Mouse (Mus musculus): ENCODE results near the gene Asrgl1.

The Asrgl1 gene

GRCm38 (mm10) chr19:9071456-9072156 lies 63.8 kb downstream of the Asrgl1 start:
- in situ Hi-C loops (cut with MboI), result no loop called here

DNA sequence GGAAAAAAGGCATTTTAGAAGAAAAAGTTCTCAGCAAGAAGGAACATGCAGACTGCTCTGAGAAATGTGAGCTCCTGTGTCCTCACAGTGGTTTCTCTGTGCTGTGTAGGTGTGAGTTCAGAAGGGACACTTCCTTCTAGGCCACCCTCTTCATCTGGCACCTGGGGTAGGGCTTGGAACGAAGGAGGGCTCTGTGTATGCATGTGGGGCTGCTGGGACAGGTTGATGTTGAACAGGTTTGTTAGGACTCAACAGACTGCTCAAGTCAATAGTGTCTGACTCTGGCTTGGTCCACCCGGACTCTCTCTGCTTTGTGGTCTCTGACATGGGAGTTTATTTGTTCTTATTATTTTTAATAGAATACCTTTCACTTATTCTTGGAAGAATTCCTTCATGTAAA lies 65.1 kb downstream of the Asrgl1 start:
- in situ Hi-C loops (cut with MboI), result no loop called here

GRCm38 (mm10) chr19:9069687-9070307 lies 65.6 kb downstream of the Asrgl1 start:
- in situ Hi-C loops (cut with MboI), result no loop called here

GRCm38 (mm10) chr19:9067292-9067691 lies 68.1 kb downstream of the Asrgl1 start:
- in situ Hi-C loops (cut with MboI), result no loop called here

DNA sequence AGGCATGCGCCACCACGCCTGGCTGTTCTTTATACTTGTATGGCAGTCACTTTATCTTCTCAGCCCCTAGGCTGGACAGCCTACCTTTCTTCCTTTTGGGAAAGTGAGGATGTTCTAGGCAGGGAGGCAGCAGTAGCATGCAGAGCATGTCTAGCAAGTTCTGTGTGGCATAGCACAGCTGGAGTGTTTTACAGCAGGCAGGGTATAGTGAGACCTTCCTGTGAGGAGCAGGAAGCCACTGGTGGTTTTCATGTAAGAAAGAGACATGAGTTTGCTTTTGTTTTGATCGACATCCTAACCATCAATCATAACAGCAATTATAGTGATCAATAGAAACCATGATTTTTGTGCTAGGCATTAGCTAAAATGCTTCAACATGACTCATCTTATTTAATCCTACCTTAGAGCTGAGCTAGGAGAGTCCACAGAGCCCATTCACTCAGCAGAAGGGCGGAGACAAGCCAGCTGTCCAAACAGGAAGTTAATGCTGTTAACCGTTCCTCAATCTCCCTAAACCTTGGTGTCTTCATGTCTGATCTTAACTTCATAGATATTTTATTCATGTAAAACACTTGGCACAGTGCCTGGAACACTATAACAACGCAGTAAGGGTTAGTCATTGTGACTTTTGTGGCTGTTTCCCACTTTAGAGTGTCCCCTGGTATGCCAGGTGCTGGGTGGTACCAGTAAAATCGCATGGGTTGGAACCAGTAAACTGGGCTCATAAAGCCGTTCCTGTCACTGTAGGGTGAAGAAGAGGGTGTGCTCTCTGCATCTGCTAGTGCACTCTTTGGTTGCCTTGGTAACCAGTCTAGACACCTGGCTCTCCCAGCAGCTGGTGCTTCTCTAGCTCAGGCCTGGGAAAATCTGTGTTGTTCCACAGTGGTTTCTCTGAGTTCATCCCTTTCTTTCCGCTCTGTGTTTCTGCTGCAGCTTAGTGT lies 69.5 kb downstream of the Asrgl1 start:
- in situ Hi-C loops (cut with MboI), result no loop called here

DNA sequence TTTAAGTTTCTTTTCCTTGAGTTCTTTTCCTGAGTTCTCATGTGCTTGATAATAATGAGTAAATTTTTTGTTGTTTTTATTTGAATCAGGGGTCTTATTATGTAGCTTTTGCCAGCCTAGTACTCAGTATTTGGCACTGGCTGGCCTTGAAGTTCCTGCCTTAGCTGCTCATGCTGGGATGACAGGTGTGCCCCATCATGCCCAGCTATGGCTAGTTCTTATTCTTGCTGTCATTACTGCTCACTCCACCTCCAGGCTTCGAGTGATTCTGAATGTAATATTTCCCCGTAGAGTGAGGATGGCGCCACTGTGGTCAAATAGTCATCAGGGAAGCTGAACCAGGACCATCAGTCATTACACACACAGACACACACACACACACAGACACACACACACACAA lies 71.6 kb downstream of the Asrgl1 start:
- in situ Hi-C loops (cut with MboI), result no loop called here

DNA sequence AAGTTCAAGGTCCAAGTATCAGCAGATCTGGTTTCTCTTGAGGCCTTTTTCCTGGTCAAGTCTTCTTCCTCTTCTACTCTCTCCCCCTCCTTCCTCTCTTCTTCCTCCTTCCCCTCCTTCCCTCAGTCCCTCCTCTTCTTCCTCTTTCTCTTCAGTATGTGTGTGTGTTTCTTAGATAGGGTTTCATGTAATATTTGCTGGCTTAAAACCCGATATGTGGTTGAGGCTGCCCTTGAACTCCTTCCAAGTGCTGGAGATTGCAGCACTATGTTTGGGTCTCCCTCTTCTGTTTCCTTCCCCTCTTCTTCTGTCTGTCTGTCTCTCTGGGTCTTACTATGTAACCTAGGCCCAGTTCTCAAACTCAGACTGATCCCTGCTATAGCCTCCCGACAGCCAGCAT lies 72.6 kb downstream of the Asrgl1 start:
- in situ Hi-C loops (cut with MboI), result no loop called here

DNA sequence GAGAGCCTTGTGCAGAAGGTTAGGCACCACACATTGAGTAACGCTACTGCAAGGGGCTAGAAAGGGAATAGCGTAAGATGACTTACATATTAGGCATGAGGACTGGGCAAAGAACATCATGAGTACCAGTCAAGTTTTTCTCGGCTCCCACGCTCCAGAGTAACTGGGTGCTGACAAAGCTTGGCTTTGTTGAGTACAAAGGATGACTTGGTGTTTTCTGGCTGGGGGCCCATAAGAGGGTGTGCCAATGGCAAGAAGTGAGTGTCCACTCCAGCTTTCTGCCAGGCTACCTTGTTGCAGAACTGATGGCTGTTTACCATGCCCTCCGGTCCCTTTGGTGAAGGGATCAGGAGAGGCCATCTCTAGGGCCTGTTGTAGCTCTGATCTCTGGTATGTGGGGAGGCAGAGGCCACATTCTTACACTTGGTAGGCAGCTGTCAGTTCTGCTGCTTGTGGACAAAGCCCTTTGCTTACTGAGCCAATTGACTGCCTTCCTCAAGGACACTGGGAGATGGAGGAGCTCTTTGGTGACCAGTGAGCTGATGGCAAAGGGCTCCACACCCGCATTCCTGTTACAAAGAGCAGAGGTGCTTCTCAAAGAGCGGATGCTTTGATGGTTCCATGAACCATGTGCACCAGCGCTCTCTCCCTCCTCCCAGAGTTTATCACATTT lies 74.1 kb downstream of the Asrgl1 start:
- in situ Hi-C loops (cut with MboI), result no loop called here

GRCm38 (mm10) chr19:9060103-9060502 lies 75.3 kb downstream of the Asrgl1 start:
- in situ Hi-C loops (cut with MboI), result no loop called here
